Comparison of ENCODE assay signal across 7 mouse cellular contexts in genomic region chr7:45341303-45341702, GRCm38 (mm10). TPM values are rescaled to one million over a fixed set of nuclear protein-coding genes. Genes with fewer than 3 reads are reported as not detected.
DNase-seq lines count a peak whose midpoint lies in the region; ATAC-seq and TF ChIP-seq lines count a peak whose summit lies in the region.

No protein-coding gene starts in this region.

- DNase-seq in adrenal gland, adult 18-20 months (ENCODE audit: low spot score in 2 of 2): peak; percentile 57 to 62
- peak; percentile 88 for DNase-seq in gastrocnemius, adult 2 months
- peak; percentile 83 for DNase-seq in hindlimb bud, embryonic 11.5 days (ENCODE audit: extremely low spot score, low read depth, low spot score)
- peak; percentile 75 to 77 for DNase-seq in left cerebral cortex, adult 2 months (ENCODE audit: extremely low spot score in 1 of 2, low spot score in 2 of 2)
- peak; percentile 83 to 84 for DNase-seq in right cerebral cortex, postnatal 10 days (ENCODE audit: low spot score in 2 of 2)

- peak overlapping the region; percentile 90 for H3K4me3 ChIP-seq in gastrocnemius, adult 2 months
- no peak overlapping the region for H3K4me3 ChIP-seq in left cerebral cortex, adult 2 months

- peak; percentile 71 for ATAC-seq in common myeloid progenitor, adult 5-6 weeks (replicated peaks; ENCODE audit: low read depth, poor library complexity, severe bottlenecking)
- ATAC-seq in megakaryocyte, adult 5-6 weeks (ENCODE audit: poor library complexity, severe bottlenecking): peak; percentile 76

- H3K27ac ChIP-seq in gastrocnemius, adult 2 months: no peak overlapping the region
- no peak overlapping the region for H3K27ac ChIP-seq in left cerebral cortex, adult 2 months

- intact Hi-C loops in gastrocnemius, adult 2 months (cut with DNase I): loop anchor here (2.0 kb wide), 2 partner anchors 33 to 41 kb away; no protein-coding TSS in a partner anchor
- intact Hi-C loops in left cerebral cortex, adult 2 months (cut with DNase I): loop anchor here (2.0 kb wide), 1 partner anchor 41 kb away; no protein-coding TSS in a partner anchor

- peak; percentile 91 for TF ChIP-seq CTCF in gastrocnemius, adult 2 months (IDR thresholded peaks at IDR 0.05)
- peak; percentile 83 for TF ChIP-seq CTCF in left cerebral cortex, adult 2 months (IDR thresholded peaks at IDR 0.05)

RNA-seq across cellular contexts. Expression of gene Hrc, which starts 6.2 kb away (rescaled TPM):
- total RNA-seq in adrenal gland, adult 18-20 months (2021): under 1 TPM; 0.17 to 0.83 TPM
- total RNA-seq in common myeloid progenitor, adult 5-6 weeks (2017): 0.41 TPM in 1 of 2 replicates, not detected in the other
- total RNA-seq in gastrocnemius, adult 2 months (2021): 1,000 to 10,000 TPM in 1 of 2 experiments, 100 to 1,000 TPM in 1; 818 to 1,018 TPM
- total RNA-seq in left cerebral cortex, adult 2 months (2021): under 1 TPM; 0.23 to 0.61 TPM
- total RNA-seq in megakaryocyte, adult 5-6 weeks (2015): not detected in 2 replicates
- total RNA-seq in megakaryocyte, adult 5-6 weeks (2017): 0.07 TPM in 1 of 2 replicates, not detected in the other

RNA-seq across cellular contexts. Expression of gene Trpm4, which starts 7.7 kb away (rescaled TPM):
- 10 to 100 TPM in 1 of 2 experiments, 1 to 10 TPM in 1; 7.8 to 11.0 TPM for total RNA-seq in adrenal gland, adult 18-20 months (2021)
- total RNA-seq in common myeloid progenitor, adult 5-6 weeks (2017): 3.1 and 3.4 TPM in 2 replicates
- 10 to 100 TPM; 33.9 to 34.7 TPM for total RNA-seq in gastrocnemius, adult 2 months (2021)
- total RNA-seq in left cerebral cortex, adult 2 months (2021): 10 to 100 TPM; 18.5 to 24.6 TPM
- 3.2 and 4.7 TPM in 2 replicates for total RNA-seq in megakaryocyte, adult 5-6 weeks (2015)
- 4.8 and 5.4 TPM in 2 replicates for total RNA-seq in megakaryocyte, adult 5-6 weeks (2017)

RNA-seq across cellular contexts. Expression of gene Ppfia3, which starts 25.5 kb away (rescaled TPM):
- 1 to 10 TPM; 1.7 to 3.2 TPM for total RNA-seq in adrenal gland, adult 18-20 months (2021)
- not detected in 2 replicates for total RNA-seq in common myeloid progenitor, adult 5-6 weeks (2017)
- total RNA-seq in gastrocnemius, adult 2 months (2021): under 1 TPM; 0.08 to 0.10 TPM
- total RNA-seq in left cerebral cortex, adult 2 months (2021): 100 to 1,000 TPM; 156 to 159 TPM
- 0.50 TPM in 1 of 2 replicates, not detected in the other for total RNA-seq in megakaryocyte, adult 5-6 weeks (2015)
- total RNA-seq in megakaryocyte, adult 5-6 weeks (2017): not detected in 2 replicates

RNA-seq across cellular contexts. Expression of gene Lin7b, which starts 29.1 kb away (rescaled TPM):
- total RNA-seq in adrenal gland, adult 18-20 months (2021): 1 to 10 TPM; 1.3 to 1.7 TPM
- total RNA-seq in common myeloid progenitor, adult 5-6 weeks (2017): 1.9 TPM in 1 of 2 replicates, not detected in the other
- not detected for total RNA-seq in gastrocnemius, adult 2 months (2021)
- 100 to 1,000 TPM; 156 to 178 TPM for total RNA-seq in left cerebral cortex, adult 2 months (2021)
- 0.71 TPM in 1 of 2 replicates, not detected in the other for total RNA-seq in megakaryocyte, adult 5-6 weeks (2015)
- not detected in 2 replicates for total RNA-seq in megakaryocyte, adult 5-6 weeks (2017)

RNA-seq across cellular contexts. Expression of gene Snrnp70, which starts 54.2 kb away (rescaled TPM):
- total RNA-seq in adrenal gland, adult 18-20 months (2021): 100 to 1,000 TPM; 262 to 325 TPM
- 451 and 564 TPM in 2 replicates for total RNA-seq in common myeloid progenitor, adult 5-6 weeks (2017)
- 10 to 100 TPM; 87.9 to 90.7 TPM for total RNA-seq in gastrocnemius, adult 2 months (2021)
- 100 to 1,000 TPM; 428 to 429 TPM for total RNA-seq in left cerebral cortex, adult 2 months (2021)
- total RNA-seq in megakaryocyte, adult 5-6 weeks (2015): 69.6 and 94.3 TPM in 2 replicates
- 261 and 320 TPM in 2 replicates for total RNA-seq in megakaryocyte, adult 5-6 weeks (2017)

Comparison
In these comparisons a context has a peak if more than half of its experiments do, and no peak if none do; other contexts are left out.
1. RNA of gene Hrc, which starts 6.2 kb away (total RNA-seq): 818 to 1,018 TPM in gastrocnemius, adult 2 months; 0.17 to 0.83 TPM in adrenal gland, adult 18-20 months, 0.23 to 0.61 TPM in left cerebral cortex, adult 2 months, 0.41 TPM in common myeloid progenitor, adult 5-6 weeks and 0.07 TPM in megakaryocyte, adult 5-6 weeks; every median in the first group is over 100 times any median in the second.
2. RNA of gene Ppfia3, which starts 25.5 kb away (total RNA-seq): 156 to 159 TPM in left cerebral cortex, adult 2 months; 1.7 to 3.2 TPM in adrenal gland, adult 18-20 months, 0.08 to 0.10 TPM in gastrocnemius, adult 2 months, 0.50 TPM in megakaryocyte, adult 5-6 weeks and not detected in common myeloid progenitor, adult 5-6 weeks; every median in the first group is over 10 times any median in the second.
3. Peak in every context shown above with its lines, with median percentiles within 50 percentile points of each other: DNase-seq.